Mouse (Mus musculus) urinary bladder, postnatal 25 days (tissue): ENCODE results near the gene Ccdc12.

Source experiments
- DNase-seq: peaks from one replicate; pipeline ENCODE4 v3.0.0; 2022; ENCODE audit warnings: low spot score

Gene Ccdc12

DNA sequence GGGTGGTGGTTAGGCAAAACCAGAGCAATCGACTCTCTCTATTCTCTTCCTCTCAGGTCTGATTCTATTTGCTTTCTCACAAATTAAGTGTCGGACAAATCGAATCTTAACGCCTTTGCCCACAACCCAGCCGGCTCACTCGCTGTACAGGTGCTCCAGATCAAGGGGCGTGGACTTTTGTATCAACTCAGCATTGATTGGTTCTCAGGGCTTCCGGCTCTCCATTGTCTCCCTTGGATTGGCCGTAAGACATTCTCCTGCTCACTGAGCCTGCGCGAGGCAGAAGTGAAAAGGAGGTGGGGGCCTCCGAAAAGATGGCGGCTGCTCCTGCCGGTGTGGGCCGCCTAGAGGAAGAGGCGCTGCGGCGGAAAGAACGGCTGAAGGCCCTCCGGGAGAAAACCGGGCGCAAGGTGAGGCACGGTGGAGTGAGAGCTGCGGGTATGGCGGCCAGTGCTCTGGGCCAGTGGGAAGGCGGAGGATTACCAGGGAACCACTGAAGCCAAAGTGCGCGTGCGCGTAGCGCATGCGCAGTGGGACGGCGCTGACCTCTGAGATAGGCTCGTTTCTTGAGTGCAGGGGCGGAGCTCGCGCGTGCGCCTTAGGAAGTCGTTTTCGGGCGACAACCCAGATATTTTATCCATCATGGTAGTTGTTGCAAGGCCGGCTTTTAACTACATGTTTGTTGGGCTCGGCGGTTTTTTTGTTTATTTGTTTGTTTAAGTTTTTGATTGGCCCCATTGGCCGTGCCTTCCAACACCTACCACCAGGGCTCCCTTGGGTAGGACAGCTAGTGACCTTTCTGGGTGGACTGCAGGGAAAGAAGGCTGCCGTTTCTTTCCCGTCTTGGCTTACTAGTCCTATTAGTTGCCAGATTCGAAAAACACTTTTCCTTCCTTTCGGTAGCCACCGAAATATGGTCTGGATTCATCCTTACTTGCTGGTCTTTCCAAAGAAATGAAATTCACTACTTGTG, at the start of gene Ccdc12:
TSS of gene Ccdc12 (plus strand) at position 255 of the 973 bp plus-strand sequence.
- peak; percentile 89 for DNase-seq

DNA sequence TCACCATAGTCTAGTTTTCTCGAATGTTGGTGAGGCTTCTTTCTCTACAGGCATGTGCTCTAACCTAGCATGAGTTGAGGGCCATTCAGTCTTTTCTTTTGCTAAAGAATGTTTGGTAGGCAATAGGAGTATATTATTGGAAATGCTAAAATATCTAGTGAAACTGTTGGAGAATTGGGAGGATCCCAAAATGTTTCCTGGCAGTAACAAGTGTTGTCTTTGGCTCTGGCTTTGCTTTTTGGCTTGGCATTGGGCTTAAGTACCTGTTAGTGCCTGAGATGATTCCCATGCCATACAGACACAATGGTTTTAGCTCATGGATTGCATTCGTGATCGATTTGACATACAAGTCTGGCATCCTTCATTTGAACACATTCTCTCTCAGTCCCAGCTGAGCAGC, 44.8 kb upstream of the Ccdc12 start:
- DNase-seq: no peak

- DNase-seq: no peak
Observed at GRCm38 (mm10) chr9:110617081-110617480, 39.2 kb upstream of the Ccdc12 start.

- no peak for DNase-seq
Observed at GRCm38 (mm10) chr9:110620180-110620579, 36.1 kb upstream of the Ccdc12 start.

GRCm38 (mm10) chr9:110620685-110621084, 35.6 kb upstream of the Ccdc12 start:
- DNase-seq: no peak

- no peak for DNase-seq
Observed at GRCm38 (mm10) chr9:110622621-110623219, 33.6 kb upstream of the Ccdc12 start.

GRCm38 (mm10) chr9:110623416-110624195, 32.7 kb upstream of the Ccdc12 start:
- no peak for DNase-seq

- DNase-seq: peak; percentile 74
Observed at GRCm38 (mm10) chr9:110624361-110625166, 31.7 kb upstream of the Ccdc12 start, which contains the start of gene Nradd. Gene Nradd, minus strand, starts transcription at chr9:110624452.

DNA sequence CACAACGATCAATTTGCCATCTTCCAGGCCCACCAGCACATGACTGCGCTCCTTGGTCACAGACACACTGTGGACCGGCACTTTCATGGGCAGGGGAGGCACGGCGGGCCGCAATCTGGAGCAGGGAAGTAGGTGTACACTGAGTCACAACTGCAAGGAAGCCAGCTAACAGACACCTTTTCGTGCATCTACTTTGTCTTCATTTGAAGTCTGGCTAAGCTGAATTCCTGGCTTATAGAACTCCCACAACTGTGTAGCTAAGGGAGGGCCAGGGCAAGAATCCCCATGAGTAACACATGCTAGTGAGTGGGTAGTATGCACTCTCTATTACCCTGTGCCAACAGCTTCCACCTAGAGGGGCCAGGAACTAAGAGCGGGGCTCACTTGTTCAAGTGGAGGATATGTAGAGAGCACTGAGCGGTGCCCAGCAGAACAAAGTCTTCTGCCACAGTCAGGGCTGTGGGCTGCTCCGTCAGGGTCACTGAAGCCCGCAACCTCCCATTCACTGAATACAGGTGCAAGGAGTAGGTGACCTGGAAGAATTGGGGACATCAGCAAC, 30.9 kb upstream of the Ccdc12 start:
- DNase-seq: no peak

- no peak for DNase-seq
Observed at GRCm38 (mm10) chr9:110630171-110630570, 26.1 kb upstream of the Ccdc12 start.

DNA sequence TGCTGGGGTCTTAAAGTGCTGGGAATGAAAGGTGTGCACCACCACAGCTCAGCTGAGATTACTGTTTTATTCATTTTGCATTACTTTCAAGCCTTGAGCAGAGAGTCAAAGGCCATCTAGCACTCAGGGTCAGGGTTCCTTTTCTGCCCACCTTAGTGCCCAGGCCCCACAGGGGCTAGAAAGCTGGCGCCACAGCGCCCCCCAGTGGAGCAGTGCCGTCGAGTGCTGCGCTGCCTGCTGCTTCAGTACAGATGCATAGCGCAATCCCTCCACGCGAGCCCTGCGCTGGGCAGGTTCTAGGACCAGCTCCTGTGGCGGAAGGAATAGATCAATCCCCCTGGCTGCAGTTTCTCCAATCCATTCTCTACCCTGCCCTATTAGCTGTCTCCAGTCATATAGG, 25.1 kb upstream of the Ccdc12 start:
- DNase-seq: no peak

GRCm38 (mm10) chr9:110631651-110632275, 24.5 kb upstream of the Ccdc12 start:
- no peak for DNase-seq

GRCm38 (mm10) chr9:110632671-110633070, 23.6 kb upstream of the Ccdc12 start:
- DNase-seq: no peak

- DNase-seq: no peak
Observed at GRCm38 (mm10) chr9:110633882-110634281, 22.4 kb upstream of the Ccdc12 start.

DNA sequence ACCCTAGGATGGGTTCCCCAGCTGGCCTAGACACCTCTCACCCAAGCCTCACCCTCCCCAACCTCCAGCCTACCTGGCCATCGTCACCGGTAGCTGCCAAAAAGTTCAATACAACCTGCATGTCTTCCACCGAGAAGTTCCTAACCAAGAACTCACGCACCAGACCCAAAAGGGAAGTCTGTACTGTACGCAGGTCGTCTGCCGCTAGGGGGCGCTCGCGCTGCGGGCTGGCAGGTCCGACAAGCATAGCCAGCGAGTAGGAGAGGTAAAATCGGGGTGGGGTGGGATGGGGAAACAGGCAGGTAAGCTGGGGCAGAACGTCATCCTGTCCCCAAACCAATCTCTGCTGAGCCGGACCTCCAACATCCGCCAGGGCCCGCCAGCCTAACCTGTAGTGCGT, 21.1 kb upstream of the Ccdc12 start:
- DNase-seq: peak; percentile 96

GRCm38 (mm10) chr9:110638611-110639021, 17.7 kb upstream of the Ccdc12 start:
- no peak for DNase-seq

- no peak for DNase-seq
Observed at GRCm38 (mm10) chr9:110641006-110641405, 15.3 kb upstream of the Ccdc12 start.

GRCm38 (mm10) chr9:110642812-110643524, 13.3 kb upstream of the Ccdc12 start:
- no peak for DNase-seq

- no peak for DNase-seq
Observed at GRCm38 (mm10) chr9:110643787-110644186, 12.5 kb upstream of the Ccdc12 start.

DNA sequence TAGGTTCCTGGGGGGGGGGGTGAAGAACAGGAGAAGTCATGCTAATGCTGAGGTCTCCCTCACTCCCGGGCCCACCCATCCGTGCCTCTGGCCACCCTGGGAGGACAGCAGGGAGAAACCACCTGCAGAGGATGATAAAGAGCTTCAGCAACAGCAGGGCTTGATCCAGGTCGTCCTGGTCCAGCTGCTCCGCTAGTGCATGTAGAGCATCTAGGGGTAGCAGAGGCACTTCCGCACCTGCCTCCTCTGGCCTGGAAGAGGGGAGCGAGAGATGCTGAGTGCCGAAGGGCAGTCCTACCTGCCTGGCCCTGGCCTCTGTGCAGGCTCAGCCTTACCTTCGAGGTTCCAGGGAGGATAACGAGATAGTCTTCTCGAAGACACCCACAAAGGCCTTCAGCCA, 12.0 kb upstream of the Ccdc12 start:
- no peak for DNase-seq
